Mouse (Mus musculus): Measurements from ENCODE around the gene Btbd35f29. TPM values are rescaled to one million over a fixed set of nuclear protein-coding genes. Genes with fewer than 3 reads are reported as not detected.

The Btbd35f29 gene
- not detected in 2 replicates for polyA plus RNA-seq (2012; ENCODE audit: low replicate concordance)

DNA sequence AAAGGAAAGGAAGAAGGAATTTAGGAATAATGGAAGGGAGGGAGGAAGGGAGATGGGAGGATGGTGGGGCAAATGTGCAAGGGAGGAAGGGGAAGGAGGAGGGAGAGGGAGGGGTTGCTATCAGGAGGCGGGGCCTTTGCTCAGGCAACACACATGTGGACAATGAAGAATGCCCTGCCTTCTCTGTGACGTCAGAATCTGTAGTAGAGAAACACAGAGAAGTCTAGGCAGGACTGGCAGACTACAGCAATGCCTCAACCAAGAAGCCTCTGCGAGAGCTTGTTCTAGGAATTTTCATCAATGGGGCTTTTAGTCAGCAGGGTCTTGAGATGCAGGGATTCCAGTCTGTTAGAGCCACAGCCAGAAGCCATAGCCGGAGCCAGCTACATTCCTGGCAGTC, at the start of gene Btbd35f29:
TSS of gene Btbd35f29 (plus strand) at position 301 of the 400 bp plus-strand sequence.

Other genes starting within 250 kb of the Btbd35f29 start
- gene Spin2f, start 136.2 kb downstream of the Btbd35f29 start, polyA plus RNA-seq (2012; ENCODE audit: low replicate concordance), result not detected in 2 replicates
- gene Btbd35f26, start 218.8 kb downstream of the Btbd35f29 start, polyA plus RNA-seq (2012; ENCODE audit: low replicate concordance), result not detected in 2 replicates

Data from leukemia stem cell, adult 10-12 weeks (primary cell).